Mouse (Mus musculus): ENCODE results near the gene Icam4.
"Not testable (repeated sequence)": the region's sequence is repeated elsewhere in the genome, so short reads cannot be mapped to it uniquely, and the experiment has no call there.

Icam4 gene

GRCm38 (mm10) chr9:21029291-21030054 lies at the start of gene Icam4:
Gene Icam4, plus strand, starts transcription at chr9:21029373.
- DNase-seq (ENCODE audit: inconsistent ontology term): peak; percentile 75

GRCm38 (mm10) chr9:20979769-20980168 lies 49.4 kb upstream of the Icam4 start:
- DNase-seq (ENCODE audit: inconsistent ontology term): no peak

DNA sequence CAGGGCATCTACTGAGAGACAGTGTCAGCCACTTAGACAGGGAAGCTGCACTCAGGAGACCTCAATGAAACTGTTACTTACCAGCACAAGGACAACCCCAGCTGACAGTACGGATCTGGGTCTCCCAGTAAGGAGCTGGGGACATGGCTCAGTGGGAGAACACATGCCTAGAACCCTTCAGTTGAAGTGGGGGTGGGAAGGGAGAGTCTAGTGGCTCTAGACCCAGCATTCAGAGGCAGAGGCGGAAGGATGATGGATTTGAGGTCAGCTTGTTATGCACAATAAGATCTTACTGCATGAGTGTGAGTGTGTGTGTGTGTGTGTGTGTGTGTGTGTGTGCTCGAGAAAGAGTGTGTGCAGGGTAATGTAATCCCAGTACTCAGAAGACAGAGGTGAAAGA lies 47.0 kb upstream of the Icam4 start:
- DNase-seq (ENCODE audit: inconsistent ontology term): no peak

- DNase-seq (ENCODE audit: inconsistent ontology term): no peak
These were observed 46.0 kb upstream of the Icam4 start for GRCm38 (mm10) chr9:20983169-20983568.

DNA sequence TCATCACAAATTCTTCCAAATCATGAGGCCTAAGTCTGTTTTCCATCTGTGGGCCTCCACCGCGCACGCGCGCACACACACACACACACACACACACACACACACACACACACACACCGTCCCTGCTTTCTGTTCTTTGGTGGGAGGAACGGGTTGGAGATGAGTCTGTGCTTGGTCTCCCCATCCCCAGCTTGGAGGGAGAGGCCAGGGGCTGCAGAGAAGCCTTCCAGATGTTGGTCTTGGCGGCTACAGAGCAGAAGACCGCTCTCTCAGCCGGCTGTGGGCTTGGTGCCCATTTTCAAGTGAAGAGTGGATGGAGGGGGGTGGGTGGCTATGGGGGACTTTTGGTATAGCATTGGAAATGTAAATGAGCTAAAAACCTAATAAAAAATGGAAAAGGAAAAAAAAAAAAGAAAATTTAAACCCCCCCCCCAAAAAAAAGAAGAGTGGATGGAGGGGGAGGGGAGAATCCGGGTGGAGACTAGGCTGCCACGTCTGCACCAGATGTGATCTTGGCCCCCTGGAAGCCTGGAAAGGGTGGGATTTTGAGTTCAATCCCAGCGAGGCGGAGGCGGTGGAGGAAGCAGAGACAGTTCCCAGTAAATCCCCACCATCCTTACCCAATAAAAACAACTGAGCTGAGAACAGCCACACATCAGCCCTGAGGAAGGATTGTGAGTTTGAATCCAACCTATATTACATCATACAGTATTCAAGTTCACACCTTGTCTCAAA lies 42.1 kb upstream of the Icam4 start:
- DNase-seq (ENCODE audit: inconsistent ontology term): no peak

DNA sequence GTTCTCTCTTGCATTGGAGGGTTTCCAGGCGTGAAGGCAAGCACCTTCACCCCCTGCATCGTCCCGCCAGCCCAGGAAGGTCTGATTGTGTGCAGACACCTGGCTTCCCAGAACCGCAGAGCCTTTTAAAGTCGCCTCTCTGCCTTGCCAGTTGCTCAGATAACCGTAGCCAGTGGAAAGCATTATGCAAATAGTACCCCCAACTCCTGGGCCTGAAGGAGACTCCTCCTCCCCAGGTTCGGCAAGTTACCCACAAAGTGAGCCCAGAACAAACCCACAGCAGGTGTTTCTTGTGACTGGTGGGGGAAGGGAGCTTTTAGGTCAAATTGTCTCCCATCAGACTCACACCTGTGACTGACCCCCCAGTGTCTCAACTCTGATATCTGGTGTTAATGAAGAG lies 41.2 kb upstream of the Icam4 start:
- no peak for DNase-seq (ENCODE audit: inconsistent ontology term)

- no peak for DNase-seq (ENCODE audit: inconsistent ontology term)
These were observed 38.3 kb upstream of the Icam4 start for GRCm38 (mm10) chr9:20990861-20991260.

- no peak for DNase-seq (ENCODE audit: inconsistent ontology term)
These were observed 37.6 kb upstream of the Icam4 start for GRCm38 (mm10) chr9:20991587-20991986.

DNA sequence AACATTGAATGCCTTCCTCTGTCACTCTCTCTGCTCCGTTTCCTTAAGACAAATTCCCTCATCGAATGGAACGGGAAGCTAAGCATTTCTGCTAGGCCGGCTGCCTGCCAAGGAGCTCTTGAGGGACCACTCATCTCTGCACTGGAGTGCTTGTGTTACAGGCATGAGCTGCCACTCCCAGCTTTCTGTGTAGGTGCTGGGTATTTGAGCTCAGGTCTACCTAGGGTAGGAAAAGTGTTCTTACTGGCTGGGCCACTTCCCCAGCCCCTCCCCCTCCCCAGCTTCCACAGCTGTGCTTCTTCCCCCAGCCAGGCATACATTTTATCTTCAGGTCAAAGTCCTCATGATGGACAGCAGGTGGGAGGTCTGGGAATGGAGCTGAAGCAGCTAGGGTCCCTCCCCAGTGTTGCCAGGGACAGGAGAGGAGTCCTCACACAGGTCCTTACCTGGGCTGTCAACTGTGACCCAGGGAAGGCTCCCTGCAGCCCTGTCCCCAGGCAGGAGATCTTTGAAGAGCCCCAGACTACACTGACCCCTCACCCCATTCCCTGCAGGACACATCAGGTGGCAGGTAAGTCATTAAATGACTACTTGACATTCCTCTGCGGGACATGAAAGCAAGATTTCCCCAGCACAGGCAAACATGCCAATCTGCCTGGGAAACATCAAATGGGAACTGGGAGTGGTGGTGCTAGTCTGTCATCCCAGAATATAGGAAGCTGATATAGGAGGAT lies 35.8 kb upstream of the Icam4 start:
- DNase-seq (ENCODE audit: inconsistent ontology term): no peak

DNA sequence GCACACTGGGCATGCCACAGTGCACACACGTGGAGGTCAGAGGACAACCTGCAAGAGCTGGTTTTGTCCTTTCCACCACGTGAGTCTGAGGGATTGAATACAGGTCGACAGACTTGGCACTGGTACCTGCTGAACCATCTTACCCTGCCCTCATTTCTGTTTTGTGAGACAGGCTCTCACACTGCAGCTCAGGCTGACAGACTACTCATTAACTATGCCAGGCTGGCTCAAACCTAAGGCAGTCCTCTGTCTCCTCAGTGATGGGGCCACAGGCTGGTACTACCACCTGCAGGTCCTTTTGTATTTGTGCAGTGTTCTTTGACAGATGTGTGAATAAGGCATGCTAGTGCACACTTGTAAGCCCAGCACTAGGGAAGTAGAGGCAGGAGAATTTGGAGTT lies 34.1 kb upstream of the Icam4 start:
- no peak for DNase-seq (ENCODE audit: inconsistent ontology term)

DNA sequence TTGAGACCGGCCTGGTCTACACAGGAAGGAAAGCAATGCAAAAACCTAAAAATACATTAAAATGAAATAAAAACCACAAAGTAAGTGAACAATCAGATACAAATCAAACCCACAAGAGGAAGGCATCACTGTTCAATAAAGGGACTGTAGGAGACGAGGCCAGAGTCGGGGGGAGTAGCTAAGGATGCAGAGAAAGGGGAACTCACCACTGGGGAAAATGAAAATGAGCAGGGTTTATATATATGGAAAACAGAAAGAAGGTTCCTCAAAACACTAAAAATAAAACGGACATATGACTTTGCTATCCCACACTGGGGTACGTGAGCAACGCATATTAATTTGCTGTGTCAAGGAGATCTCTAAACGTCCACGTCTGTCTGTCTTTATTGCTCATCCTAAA lies 32.1 kb upstream of the Icam4 start:
- DNase-seq (ENCODE audit: inconsistent ontology term): no peak

GRCm38 (mm10) chr9:20998337-20998736 lies 30.8 kb upstream of the Icam4 start:
- not testable (repeated sequence) for DNase-seq (ENCODE audit: inconsistent ontology term)

- peak; percentile 29 for DNase-seq (ENCODE audit: inconsistent ontology term)
These were observed 28.4 kb upstream of the Icam4 start for GRCm38 (mm10) chr9:21000811-21001210.

DNA sequence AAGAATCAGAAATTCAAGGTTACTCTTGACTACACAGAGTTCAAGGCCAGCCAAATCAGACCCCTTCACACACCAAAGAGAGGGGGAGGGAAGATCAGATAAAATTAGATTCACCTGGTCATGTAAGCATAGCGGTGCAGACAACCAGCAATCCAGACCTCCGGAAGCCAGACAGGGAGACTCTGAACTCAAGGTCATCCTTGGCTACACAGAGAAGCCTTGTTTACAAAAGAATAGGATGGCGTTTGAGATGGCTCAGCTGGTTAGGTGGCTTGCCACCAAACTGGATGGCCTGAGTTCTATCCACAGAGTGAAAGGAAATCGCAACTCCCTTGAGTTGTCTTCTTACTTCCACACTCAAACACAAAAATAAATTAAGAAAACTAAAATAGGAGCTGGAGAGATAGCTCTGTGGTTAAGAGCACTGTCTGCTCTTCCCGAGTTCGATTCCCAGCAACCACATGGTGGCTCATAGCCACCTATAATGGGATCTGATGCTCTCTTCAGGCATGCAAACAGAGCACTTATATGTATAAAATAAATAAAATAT lies 27.4 kb upstream of the Icam4 start:
- no peak for DNase-seq (ENCODE audit: inconsistent ontology term)

- DNase-seq (ENCODE audit: inconsistent ontology term): no peak
These were observed 26.9 kb upstream of the Icam4 start for GRCm38 (mm10) chr9:21002270-21002626.

DNA sequence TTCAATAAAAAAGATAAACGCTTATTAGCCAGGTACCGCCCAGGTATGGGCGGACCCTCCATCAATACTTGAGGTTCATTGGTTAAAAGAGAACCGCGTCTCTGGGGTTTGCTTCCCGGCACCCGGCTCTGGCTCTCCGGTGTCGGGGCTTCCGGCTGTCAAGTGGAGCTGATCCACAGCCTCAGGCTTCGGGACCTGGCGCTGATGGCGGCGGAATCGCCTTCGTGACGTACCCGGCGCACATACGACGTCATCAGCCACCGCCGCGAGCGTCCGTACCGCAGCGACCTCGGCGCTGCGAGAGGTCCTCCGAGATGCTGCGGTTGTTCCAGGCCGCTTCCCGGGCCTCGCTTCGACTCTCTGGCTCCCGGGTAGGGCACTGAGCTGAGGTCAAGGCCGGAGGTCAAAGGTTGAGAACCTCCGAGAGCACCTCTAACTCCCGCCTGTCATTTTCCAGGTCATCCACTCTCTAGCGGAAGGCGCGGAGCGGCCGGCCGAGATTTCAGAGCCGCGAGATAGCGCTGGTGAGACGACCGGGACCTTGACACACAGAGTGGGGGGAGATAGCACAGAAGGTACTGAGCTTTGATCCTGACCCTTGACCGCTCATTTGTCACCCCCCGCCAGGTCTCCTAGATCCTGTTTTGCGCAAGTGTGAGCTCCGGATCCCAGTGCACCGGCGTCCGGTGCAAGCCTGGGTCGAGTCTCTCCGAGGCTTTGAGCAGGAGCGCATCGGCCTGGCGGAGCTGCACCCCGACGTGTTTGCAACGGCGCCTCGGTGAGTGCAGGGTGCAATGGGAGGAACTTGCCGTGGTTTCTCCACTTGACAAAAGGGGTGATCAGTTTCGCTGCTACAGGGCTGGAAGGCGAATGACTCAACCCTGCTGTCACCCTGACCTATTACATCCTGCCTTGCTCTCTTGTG lies 26.3 kb upstream of the Icam4 start, which contains the start of gene Mrpl4:
Mrpl4 (plus strand) TSS at position 112 of the 925 bp plus-strand sequence.
- peak; percentile 86 for DNase-seq (ENCODE audit: inconsistent ontology term)

DNA sequence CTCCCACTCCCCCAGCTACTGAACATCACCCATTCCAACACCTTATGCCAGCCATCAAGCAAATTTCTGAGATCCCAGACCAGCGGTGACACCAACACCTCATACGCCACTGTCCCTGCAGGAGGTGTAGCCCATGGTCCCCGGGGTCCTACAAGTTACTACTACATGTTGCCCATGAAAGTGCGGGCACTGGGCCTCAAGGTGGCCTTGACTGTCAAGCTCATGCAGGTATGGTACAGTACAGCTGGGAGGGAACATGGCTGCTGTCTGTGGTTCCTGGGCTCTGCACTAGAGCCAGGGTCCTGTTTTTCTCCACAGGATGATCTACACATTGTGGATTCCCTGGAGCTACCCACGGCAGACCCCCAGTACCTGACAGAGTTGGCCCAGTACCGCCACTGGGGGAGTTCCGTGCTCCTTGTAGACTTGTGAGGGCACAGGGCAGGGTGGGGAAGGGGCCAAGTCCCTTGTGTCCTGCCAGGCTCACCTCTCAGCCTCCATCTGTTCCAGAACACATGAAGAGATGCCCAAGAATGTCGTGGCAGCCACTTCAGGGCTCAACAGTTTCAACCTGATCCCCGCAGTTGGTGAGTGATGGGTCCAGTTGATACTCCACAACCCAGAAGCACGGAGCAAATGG lies 21.7 kb upstream of the Icam4 start:
- DNase-seq (ENCODE audit: inconsistent ontology term): no peak

GRCm38 (mm10) chr9:21008007-21008406 lies 21.2 kb upstream of the Icam4 start:
- no peak for DNase-seq (ENCODE audit: inconsistent ontology term)

DNA sequence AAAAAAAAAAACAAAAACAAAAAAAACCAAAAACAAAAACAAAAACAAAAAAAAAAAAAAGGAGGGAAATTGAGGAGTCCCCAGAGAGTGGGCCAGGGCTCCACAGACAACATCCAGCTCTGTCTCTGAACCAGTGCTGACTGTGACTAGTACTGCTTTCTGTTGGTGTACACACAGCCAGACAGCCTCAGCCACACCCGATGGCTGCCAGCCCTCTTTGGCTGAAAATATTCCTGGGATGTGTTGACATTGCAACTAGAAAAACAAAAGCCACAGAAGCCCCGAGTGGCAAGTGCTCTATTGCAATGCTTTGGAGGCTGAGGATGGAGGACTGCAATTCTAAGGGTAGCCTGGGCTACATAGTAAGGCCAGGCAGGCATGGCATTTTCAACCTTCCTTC lies 18.8 kb upstream of the Icam4 start:
- no peak for DNase-seq (ENCODE audit: inconsistent ontology term)

- not testable (repeated sequence) for DNase-seq (ENCODE audit: inconsistent ontology term)
These were observed 18.1 kb upstream of the Icam4 start for GRCm38 (mm10) chr9:21010939-21011541.
